Mouse (Mus musculus) intestine, embryonic 15.5 days (tissue): ENCODE results near the gene Ergic1. TPM values are rescaled to one million over a fixed set of nuclear protein-coding genes. Genes with fewer than 3 reads are reported as not detected.
A peak's percentile ranks its signal among the peaks of the same experiment; 100 is the strongest.

ENCODE experiments used
- ATAC-seq: fragments of 200-750 bp; cut with Nextera tagmentation; 2 replicates; pipeline ENCODE4 v1.8.0; 2017; ENCODE audit warnings: moderate TSS enrichment, moderate library complexity
- H3K27ac ChIP-seq: fragments of 300-500 bp; sonication (generic); 2 replicates; pipeline ENCODE4 v1.5.1; 2015; ENCODE audit warnings: mild to moderate bottlenecking, inconsistent platforms
- H3K27me3 ChIP-seq: fragments of 300-500 bp; sonication (generic); replicated peaks from 2 replicates; pipeline ENCODE4 v1.6.1; 2015; ENCODE audit warnings: inconsistent platforms
- H3K36me3 ChIP-seq: fragments of 300-500 bp; sonication (generic); 2 replicates; pipeline ENCODE4 v1.6.1; 2015; ENCODE audit warnings: inconsistent platforms
- H3K4me1 ChIP-seq: fragments of 300-500 bp; sonication (generic); replicated peaks from 2 replicates; pipeline ENCODE4 v1.6.1; 2015; ENCODE audit warnings: inconsistent platforms
- H3K4me2 ChIP-seq: fragments of 300-500 bp; sonication (generic); replicated peaks from 2 replicates; pipeline ENCODE4 v1.6.1; 2015; ENCODE audit warnings: mild to moderate bottlenecking, inconsistent platforms
- H3K4me3 ChIP-seq: fragments of 300-500 bp; sonication (generic); replicated peaks from 2 replicates; pipeline ENCODE4 v1.5.1; 2015; ENCODE audit warnings: inconsistent platforms
- H3K9ac ChIP-seq: fragments of 300-500 bp; sonication (generic); 2 replicates; pipeline ENCODE4 v1.6.1; 2015; ENCODE audit warnings: inconsistent platforms
- H3K9me3 ChIP-seq: fragments of 300-500 bp; sonication (generic); 2 replicates; pipeline ENCODE4 v1.6.1; 2016; ENCODE audit warnings: inconsistent platforms
- WGBS: fragments of 180-500 bp; shearing (Covaris S2); methylation state at CpG from one replicate; pipeline ENCODE4 v1.1.7; 2015; 5-methylcytosine and 5-hydroxymethylcytosine counted together
- polyA plus RNA-seq: library from polyadenylated mRNA; unstranded; fragments of >200 nt; fragmentation: Nextera tagmentation; extraction: Ambion mirVana; gene quantifications from 2 replicates; pipeline ENCODE4 v1.2.1, GENCODE M21; 2015

The Ergic1 gene
- polyA plus RNA-seq: 97.0 and 100 TPM in 2 replicates

DNA sequence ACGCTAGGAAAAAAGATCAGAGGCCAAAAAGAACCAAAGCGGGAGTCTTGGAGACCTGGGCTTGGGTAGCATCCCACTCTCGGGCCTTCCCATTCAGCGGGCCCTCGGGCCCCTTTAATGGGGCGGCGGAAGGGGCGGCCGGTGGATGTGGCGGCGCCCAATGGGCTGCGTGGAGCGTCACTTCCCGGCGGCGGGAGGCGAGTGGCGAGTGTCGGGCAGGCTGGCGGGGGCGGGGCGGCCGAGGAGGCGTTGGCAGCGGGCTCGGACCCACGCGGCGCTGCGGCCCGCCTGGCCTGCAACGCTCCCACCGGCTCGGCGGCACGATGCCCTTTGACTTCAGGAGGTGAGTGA lies at the start of gene Ergic1:
Gene Ergic1, plus strand, starts transcription at position 200 of the 351 bp plus-strand sequence.
- ATAC-seq: peak; percentile 96
- under 1% methylated on average over 36 of the region's 36 CpGs for WGBS
- no peaks in the 10 kb centered on the region for H3K27me3 ChIP-seq

DNA sequence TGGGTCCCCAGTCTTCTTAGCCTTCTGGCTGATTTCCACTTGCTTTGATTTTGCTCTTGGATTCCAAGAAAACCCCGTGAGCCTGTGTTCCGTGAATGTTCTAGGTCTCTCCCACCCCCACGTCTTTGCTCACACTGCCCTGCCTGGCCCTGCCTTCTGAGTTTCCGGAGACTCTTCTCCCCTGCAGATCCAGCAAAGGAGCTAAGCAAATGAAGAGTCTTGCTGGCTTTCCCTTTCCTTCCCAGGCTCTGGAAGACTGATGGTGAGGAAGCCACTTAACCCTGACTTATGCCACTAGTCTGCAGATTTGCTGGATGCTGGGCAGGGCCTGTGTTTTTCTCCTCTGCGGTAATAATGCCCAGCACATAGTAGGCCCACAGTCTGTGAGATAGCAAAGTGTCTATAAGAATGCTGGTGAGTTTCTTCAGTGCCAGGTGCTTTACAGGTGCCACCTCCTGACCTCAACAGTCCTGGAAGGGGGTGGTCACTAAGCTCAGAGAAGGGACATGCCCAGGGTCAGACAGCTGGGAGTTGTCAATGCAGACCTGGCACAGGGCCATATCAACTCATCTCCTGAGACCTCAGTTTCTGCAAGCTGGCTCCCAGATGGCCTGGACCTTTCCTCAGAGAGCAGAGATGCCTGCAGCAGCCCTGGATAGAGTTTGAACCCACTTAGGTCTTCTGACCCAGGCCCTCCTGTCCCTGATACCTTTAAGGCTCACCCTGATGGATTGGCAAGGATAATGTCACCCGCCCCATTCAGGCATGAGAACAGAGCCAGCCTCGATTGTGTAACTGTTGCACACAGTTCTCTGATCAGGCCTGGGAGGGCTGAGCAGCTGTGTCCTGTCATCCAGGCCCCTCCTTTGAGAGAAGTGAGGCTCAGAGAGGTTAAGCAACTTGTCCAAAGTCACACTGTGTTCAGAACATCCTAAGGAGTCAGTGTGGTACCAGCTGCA lies 49.2 kb upstream of the Ergic1 start:
- H3K36me3 ChIP-seq: no peaks in the 10 kb centered on the region
- 59% methylated on average over 7 of the region's 7 CpGs for WGBS
- H3K27me3 ChIP-seq: no peaks in the 10 kb centered on the region
- H3K4me3 ChIP-seq: no peak overlapping the region
- no peaks in the 10 kb centered on the region for H3K9me3 ChIP-seq
- no peak for ATAC-seq
- peaks cover 15% of the 10 kb centered on the region for H3K4me1 ChIP-seq
- no peak overlapping the region for H3K4me2 ChIP-seq
- no peak overlapping the region for H3K9ac ChIP-seq
- 0 out of 2 replicates have a peak overlapping the region, but pooled peaks have one; percentile 14 for H3K27ac ChIP-seq

More for the DNA sequence above, at the start of gene Ergic1:
- Histone ChIP-seq H3K9me3 (no peaks in the 10 kb centered on the region), H3K9ac (peak within 1 kb of the TSS; percentile 79), H3K4me1 (peaks cover 33% of the 10 kb centered on the region), H3K4me3 (peak within 1 kb of the TSS; percentile 77), H3K4me2 (peak within 1 kb of the TSS; percentile 75), H3K27ac (peak within 1 kb of the TSS; percentile 71), H3K36me3 (peaks cover 9% of the 10 kb centered on the region)

DNA sequence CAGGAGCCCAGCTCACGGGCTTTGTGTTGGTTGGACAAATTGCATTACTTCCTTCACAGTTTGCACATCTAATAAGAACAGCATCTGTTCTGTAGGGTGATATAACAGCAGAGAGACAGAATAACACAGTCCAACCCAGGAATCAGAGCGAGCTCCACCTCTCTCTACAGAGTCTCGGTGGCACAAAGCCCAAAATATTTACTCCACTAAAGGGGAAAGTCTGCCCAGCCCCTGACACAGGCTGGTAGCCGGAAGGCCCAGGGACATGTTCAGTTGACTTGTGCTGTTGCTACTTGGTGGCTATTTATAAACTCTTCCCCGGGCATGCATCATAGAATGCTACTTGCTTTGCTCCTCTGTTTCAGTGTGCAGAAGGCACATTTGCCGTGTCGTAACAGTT lies 48.3 kb upstream of the Ergic1 start:
- ATAC-seq: no peak
- no peaks in the 10 kb centered on the region for H3K27me3 ChIP-seq
- no peak overlapping the region for H3K9ac ChIP-seq
- no peak overlapping the region for H3K4me2 ChIP-seq
- H3K9me3 ChIP-seq: no peaks in the 10 kb centered on the region
- H3K4me1 ChIP-seq: peaks cover 15% of the 10 kb centered on the region
- no peak overlapping the region for H3K27ac ChIP-seq
- H3K36me3 ChIP-seq: no peaks in the 10 kb centered on the region
- H3K4me3 ChIP-seq: no peak overlapping the region
- WGBS: 67% methylated on average over 7 of the region's 7 CpGs

DNA sequence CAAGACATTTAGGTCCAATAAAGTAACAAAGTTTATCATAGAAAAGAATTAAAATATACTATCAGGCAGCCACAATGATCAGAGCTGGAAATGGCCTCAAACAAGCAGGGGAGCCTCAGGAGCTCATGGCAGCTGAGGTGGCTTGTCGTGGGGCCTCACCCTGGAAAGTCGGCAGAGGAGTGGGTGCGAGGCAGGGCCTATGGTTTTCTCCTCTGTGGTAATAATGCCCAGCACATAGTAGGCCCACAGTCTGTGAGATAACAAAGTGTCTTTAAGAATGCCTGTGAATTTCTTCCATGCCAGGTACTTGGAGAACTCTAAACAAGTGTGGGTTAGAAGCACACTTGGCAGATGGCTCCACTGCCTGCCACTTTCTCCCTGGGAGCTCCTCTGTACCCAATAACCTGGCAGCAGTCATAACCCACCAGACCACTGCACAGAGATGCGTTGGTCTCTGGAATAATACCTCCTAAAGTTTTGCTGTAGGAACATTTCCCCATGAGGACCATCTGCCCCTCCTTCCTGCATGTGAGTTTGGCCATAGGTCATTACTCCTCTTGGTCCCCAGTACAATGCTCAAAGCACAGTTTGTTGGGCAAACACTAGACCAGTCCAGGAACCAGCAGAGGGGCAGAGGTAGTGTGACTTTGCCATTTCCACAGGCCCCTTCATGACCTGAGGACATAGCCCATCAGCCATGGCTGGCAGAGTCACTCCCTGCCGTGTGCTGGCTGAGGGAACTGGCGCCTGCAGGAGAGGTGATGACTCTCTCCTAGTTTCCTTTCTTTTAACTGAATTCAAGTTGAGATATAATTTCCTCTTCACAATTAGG lies 47.6 kb upstream of the Ergic1 start:
- no peak overlapping the region for H3K27ac ChIP-seq
- H3K4me3 ChIP-seq: no peak overlapping the region
- no peak overlapping the region for H3K9ac ChIP-seq
- peaks cover 15% of the 10 kb centered on the region for H3K4me1 ChIP-seq
- no peaks in the 10 kb centered on the region for H3K9me3 ChIP-seq
- H3K36me3 ChIP-seq: no peaks in the 10 kb centered on the region
- H3K4me2 ChIP-seq: no peak overlapping the region
- ATAC-seq: no peak
- WGBS: 84% methylated on average over 6 of the region's 6 CpGs
- no peaks in the 10 kb centered on the region for H3K27me3 ChIP-seq

DNA sequence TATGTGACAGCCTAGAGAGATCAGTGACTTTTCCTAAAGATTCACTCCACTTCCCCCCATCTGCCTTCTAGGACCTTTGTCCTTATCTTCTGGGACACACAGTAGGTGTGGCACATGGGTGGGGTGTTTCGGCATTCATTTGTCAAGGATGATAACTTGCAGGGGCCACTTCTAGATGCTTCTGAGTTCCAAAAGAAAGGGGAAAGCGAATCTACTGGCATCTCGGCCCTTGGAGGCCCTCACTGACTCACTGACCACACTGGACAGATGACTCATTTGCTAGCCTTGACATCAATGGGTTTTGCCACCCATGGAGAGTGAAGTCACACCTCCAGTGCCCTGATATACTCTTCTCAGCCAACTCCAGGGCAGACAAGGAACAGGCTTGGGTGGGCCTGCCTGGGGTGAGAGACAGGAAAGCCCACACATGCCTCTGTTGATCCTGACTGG lies 46.7 kb upstream of the Ergic1 start:
- H3K4me3 ChIP-seq: no peak overlapping the region
- no peaks in the 10 kb centered on the region for H3K27me3 ChIP-seq
- H3K27ac ChIP-seq: no peak overlapping the region
- WGBS: 73% methylated on average over 3 of the region's 3 CpGs
- ATAC-seq: peak; percentile 39; the same call in 1 of the 2 replicates
- H3K36me3 ChIP-seq: no peaks in the 10 kb centered on the region
- no peak overlapping the region for H3K4me2 ChIP-seq
- peaks cover 10% of the 10 kb centered on the region for H3K4me1 ChIP-seq
- H3K9me3 ChIP-seq: no peaks in the 10 kb centered on the region
- no peak overlapping the region for H3K9ac ChIP-seq

DNA sequence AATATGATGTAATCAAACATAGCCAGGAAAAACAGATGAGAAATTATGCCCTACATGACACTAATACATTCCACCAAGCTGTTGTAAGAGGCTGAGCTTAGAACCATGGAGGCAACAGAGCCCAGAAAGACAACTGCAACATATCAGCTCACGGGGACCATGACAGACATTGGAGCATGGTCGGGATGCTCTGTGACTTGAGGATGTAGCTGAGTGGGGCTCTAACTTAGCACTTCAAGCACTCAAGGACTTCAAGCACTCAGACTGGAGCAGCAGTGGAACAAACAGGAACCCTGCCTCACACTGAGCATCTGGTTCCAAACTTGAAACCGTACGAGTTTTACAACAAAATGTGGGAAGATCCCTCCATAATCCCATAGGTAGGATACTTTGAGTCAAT lies 45.6 kb upstream of the Ergic1 start:
- no peak overlapping the region for H3K9ac ChIP-seq
- peaks cover 10% of the 10 kb centered on the region for H3K4me1 ChIP-seq
- H3K27me3 ChIP-seq: no peaks in the 10 kb centered on the region
- WGBS: 75% methylated on average over 4 of the region's 4 CpGs
- no peak overlapping the region for H3K4me2 ChIP-seq
- no peaks in the 10 kb centered on the region for H3K9me3 ChIP-seq
- no peak overlapping the region for H3K27ac ChIP-seq
- H3K36me3 ChIP-seq: no peaks in the 10 kb centered on the region
- ATAC-seq: no peak
- H3K4me3 ChIP-seq: no peak overlapping the region

DNA sequence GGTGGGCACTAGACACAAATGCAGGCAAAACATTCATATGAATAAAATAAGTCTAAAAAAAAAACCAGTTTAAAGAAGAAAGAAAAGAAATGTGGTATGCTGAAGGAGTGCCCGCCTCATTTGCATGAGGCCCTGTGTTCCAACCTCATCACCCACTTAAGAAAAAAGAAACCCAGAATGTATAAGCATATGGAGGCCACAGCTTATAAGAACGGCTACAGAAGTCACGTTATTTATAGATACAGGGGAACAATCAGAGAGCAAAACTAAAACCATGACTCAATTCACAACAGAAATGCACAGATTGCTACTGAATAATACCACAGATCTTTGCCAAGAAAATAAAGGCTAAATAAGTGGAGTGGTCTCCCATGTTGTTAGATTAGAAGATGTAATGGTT lies 43.0 kb upstream of the Ergic1 start:
- Histone ChIP-seq H3K9me3 (no peaks in the 10 kb centered on the region), H3K27ac (no peak overlapping the region), H3K9ac (no peak overlapping the region), H3K27me3 (no peaks in the 10 kb centered on the region), H3K4me1 (no peaks in the 10 kb centered on the region), H3K4me2 (no peak overlapping the region), H3K36me3 (no peaks in the 10 kb centered on the region), H3K4me3 (no peak overlapping the region)
- no peak for ATAC-seq
- 77% methylated on average over 3 of the region's 3 CpGs for WGBS

DNA sequence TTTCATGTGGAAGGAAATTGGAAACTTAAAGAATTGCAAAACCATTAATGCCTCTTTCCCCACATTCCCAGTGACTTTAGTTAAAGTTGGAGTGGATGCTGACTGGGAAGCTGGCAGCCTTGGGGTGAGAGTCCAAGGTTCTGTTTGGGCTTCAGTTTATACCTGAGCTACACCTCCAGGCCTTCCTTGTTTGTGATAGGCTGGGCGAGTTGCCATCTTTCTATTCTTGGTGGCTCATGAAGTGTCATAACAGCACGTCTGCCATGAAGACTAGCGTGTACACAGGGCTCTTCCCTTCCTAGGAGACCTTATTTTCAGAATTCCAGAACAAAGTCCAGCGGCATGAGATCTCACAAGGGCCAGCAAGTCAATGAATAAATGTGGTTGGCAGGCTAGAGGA lies 38.6 kb upstream of the Ergic1 start:
- H3K4me2 ChIP-seq: no peak overlapping the region
- H3K9ac ChIP-seq: no peak overlapping the region
- H3K36me3 ChIP-seq: no peaks in the 10 kb centered on the region
- no peak overlapping the region for H3K27ac ChIP-seq
- H3K4me1 ChIP-seq: 0 out of 2 replicates have a peak, but pooled peaks cover 3% of the 10 kb centered on the region
- peak; percentile 79 for ATAC-seq
- WGBS: 57% methylated on average over 4 of the region's 4 CpGs
- H3K4me3 ChIP-seq: no peak overlapping the region
- H3K27me3 ChIP-seq: no peaks in the 10 kb centered on the region
- H3K9me3 ChIP-seq: no peaks in the 10 kb centered on the region

DNA sequence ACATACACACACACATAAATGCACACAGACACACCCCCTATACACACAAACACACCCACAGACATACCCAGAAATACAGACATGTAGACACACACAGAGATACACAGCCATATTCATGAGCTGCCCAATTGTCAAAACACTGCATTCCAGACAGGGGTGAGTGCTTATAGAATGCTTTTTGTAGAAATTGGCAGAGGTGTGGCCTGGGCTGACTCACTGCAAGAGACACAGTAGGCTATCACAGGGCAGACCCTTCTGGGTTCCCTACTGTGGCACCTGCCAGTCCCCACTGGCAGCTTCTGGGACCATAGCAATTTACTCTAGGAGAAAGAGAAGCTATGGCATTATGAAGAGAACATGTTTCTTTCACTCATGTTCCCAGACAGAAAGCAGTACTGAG lies 37.0 kb upstream of the Ergic1 start:
- ATAC-seq: no peak
- Histone ChIP-seq H3K27me3 (no peaks in the 10 kb centered on the region), H3K4me1 (0 out of 2 replicates have a peak, but pooled peaks cover 3% of the 10 kb centered on the region), H3K4me2 (no peak overlapping the region), H3K9ac (no peak overlapping the region), H3K9me3 (no peaks in the 10 kb centered on the region), H3K27ac (no peak overlapping the region), H3K4me3 (no peak overlapping the region), H3K36me3 (no peaks in the 10 kb centered on the region)

DNA sequence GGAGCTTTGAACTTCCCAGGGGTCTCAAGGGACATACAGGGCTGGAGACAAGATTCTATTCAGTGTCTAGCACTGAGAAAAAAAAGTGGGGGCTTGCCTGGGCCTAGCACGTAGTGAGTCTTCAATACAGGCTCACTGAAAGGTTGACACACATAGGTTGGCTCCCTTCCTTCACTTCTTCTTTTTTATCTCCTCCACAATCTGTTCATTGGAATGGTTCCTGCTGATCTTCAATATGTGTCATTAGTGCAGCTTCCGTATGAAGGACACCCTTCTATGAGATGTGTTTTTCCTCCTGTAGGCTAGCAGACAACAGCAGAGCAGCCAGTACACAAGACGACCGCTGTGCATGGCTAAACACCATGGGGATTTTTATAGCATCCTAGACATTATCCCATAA lies 36.5 kb upstream of the Ergic1 start:
- no peaks in the 10 kb centered on the region for H3K27me3 ChIP-seq
- WGBS: 86% methylated on average over 4 of the region's 4 CpGs
- H3K4me1 ChIP-seq: 0 out of 2 replicates have a peak, but pooled peaks cover 5% of the 10 kb centered on the region
- no peak for ATAC-seq
- no peak overlapping the region for H3K4me3 ChIP-seq
- H3K27ac ChIP-seq: no peak overlapping the region
- H3K36me3 ChIP-seq: no peaks in the 10 kb centered on the region
- no peak overlapping the region for H3K9ac ChIP-seq
- H3K9me3 ChIP-seq: no peaks in the 10 kb centered on the region
- H3K4me2 ChIP-seq: no peak overlapping the region

DNA sequence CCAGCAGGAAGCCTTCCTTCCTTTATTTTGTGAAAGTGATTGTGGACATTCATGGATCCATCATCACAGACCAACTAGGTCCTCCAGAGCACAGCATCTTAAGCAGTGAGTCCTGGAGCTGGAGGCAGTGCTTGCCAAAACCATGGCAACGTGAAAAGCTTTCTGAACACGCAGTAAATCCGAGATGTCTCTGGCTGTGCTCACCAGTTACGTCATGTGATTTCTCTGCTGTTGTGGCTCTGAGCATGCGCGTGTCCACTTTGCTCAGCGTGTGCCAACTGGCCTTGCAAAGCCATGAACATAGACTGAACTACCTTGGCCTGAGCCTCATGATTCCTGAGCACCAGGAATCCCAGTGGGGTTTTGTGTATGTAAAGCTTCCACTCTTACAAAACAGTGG lies 36.0 kb upstream of the Ergic1 start:
- Histone ChIP-seq H3K9me3 (no peaks in the 10 kb centered on the region), H3K27ac (no peak overlapping the region), H3K4me1 (0 out of 2 replicates have a peak, but pooled peaks cover 5% of the 10 kb centered on the region), H3K9ac (no peak overlapping the region), H3K4me3 (no peak overlapping the region), H3K27me3 (no peaks in the 10 kb centered on the region), H3K4me2 (no peak overlapping the region), H3K36me3 (no peaks in the 10 kb centered on the region)
- ATAC-seq: no peak
- 62% methylated on average over 7 of the region's 7 CpGs for WGBS

DNA sequence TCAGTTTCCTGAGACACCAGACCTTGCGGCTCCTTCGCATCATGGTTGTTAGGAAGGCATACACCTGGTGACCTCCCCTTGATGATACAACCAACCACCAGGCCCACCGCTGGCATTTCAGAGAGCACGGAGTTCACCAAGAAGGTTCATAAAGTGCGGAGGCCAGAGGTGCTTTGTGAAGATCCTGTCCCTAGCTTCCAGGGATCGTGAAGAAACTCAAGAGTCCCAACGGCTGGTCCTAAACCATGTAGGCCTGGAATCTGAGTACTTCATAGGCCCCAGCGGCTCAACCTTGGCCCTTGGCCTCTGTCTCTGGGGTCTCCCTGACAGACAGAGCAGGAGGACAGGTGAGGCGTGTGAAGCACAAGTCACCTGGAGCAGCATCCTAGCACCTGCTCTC lies 34.0 kb upstream of the Ergic1 start:
- Histone ChIP-seq H3K36me3 (no peaks in the 10 kb centered on the region), H3K9me3 (no peaks in the 10 kb centered on the region)
- 91% methylated on average over 9 of the region's 9 CpGs for WGBS

More for the DNA sequence above, 34.0 kb upstream of the Ergic1 start:
- no peak for ATAC-seq
- H3K27ac ChIP-seq: no peak overlapping the region
- H3K9ac ChIP-seq: no peak overlapping the region
- peaks cover 8% of the 10 kb centered on the region; the same call in 1 of the 2 replicates for H3K4me1 ChIP-seq
- H3K4me2 ChIP-seq: no peak overlapping the region
- H3K4me3 ChIP-seq: no peak overlapping the region
- no peaks in the 10 kb centered on the region for H3K27me3 ChIP-seq
